Mouse (Mus musculus) ES-E14 (cell line): ENCODE measurements around the gene Uhrf1bp1l.

Experiments used
- HCFC1 ChIP-seq: IDR thresholded peaks from 2 replicates; pipeline ENCODE4 v1.6.1; 2012; ENCODE audit warnings: low read length, inconsistent platforms, borderline replicate concordance; ENCODE audit not compliant: insufficient read depth
- MAFK ChIP-seq: IDR thresholded peaks from 2 replicates; pipeline ENCODE4 v1.6.1; 2014; ENCODE audit warnings: mild to moderate bottlenecking, low read depth, low read length, inconsistent platforms; ENCODE audit not compliant: insufficient read depth
- ZC3H11A ChIP-seq: IDR thresholded peaks from 2 replicates; pipeline ENCODE4 v1.6.1; 2012; ENCODE audit warnings: low read depth, mild to moderate bottlenecking, inconsistent platforms, low read length, borderline replicate concordance
- ZNF384 ChIP-seq: IDR thresholded peaks from 2 replicates; pipeline ENCODE4 v1.6.1; 2012; ENCODE audit warnings: low read depth, low read length, inconsistent platforms

- no peak for TF ChIP-seq ZNF384
- TF ChIP-seq HCFC1, result no peak
- no peak for TF ChIP-seq MAFK
- TF ChIP-seq ZC3H11A, result no peak
Observed at GRCm38 (mm10) chr10:89868211-89868610, 123.4 kb downstream of the Uhrf1bp1l start.
